Mouse (Mus musculus): ENCODE data around the gene Dmac2. TPM values are rescaled to one million over a fixed set of nuclear protein-coding genes. Genes with fewer than 3 reads are reported as not detected.

Gene Dmac2
- polyA plus RNA-seq, 1 experiment from 2014 or later: 52.0 TPM

GRCm38 (mm10) chr7:25639754-25640153 is 20.5 kb downstream of the Dmac2 start:
- H3K9ac ChIP-seq (ENCODE audit: low read depth, low read length): no peak overlapping the region
- H3K36me3 ChIP-seq (ENCODE audit: control insufficient read depth, insufficient read depth, low read length): peaks cover 6% of the 10 kb centered on the region
- WGBS: 91% methylated on average over 4 of the region's 4 CpGs
- no peaks in the 10 kb centered on the region for H3K27me3 ChIP-seq (replicated peaks; ENCODE audit: control insufficient read depth, insufficient read depth, low read length)
- ATAC-seq: no peak
- no peak overlapping the region for H3K4me3 ChIP-seq (ENCODE audit: low read length)
- H3K9me3 ChIP-seq (ENCODE audit: control insufficient read depth, low read length): no peaks in the 10 kb centered on the region
- no peak overlapping the region for H3K27ac ChIP-seq (ENCODE audit: low read depth, low read length)
- no peak overlapping the region for H3K4me2 ChIP-seq (ENCODE audit: low read length)
- no peaks in the 10 kb centered on the region for H3K4me1 ChIP-seq (ENCODE audit: control insufficient read depth, insufficient read depth, low read depth, low read length)

- 79% methylated on average over 10 of the region's 10 CpGs for WGBS
- no peak overlapping the region for H3K27ac ChIP-seq (ENCODE audit: low read depth, low read length)
- H3K27me3 ChIP-seq (replicated peaks; ENCODE audit: control insufficient read depth, insufficient read depth, low read length): no peaks in the 10 kb centered on the region
- H3K4me3 ChIP-seq (ENCODE audit: low read length): no peak overlapping the region
- no peaks in the 10 kb centered on the region for H3K36me3 ChIP-seq (ENCODE audit: control insufficient read depth, insufficient read depth, low read length)
- H3K9me3 ChIP-seq (ENCODE audit: control insufficient read depth, low read length): no peaks in the 10 kb centered on the region
- H3K4me2 ChIP-seq (ENCODE audit: low read length): no peak overlapping the region
- no peak overlapping the region for H3K9ac ChIP-seq (ENCODE audit: low read depth, low read length)
- ATAC-seq: no peak
- no peaks in the 10 kb centered on the region for H3K4me1 ChIP-seq (ENCODE audit: control insufficient read depth, insufficient read depth, low read depth, low read length)
These were observed 24.9 kb downstream of the Dmac2 start for GRCm38 (mm10) chr7:25644136-25644535.

GRCm38 (mm10) chr7:25644631-25645030 is 25.4 kb downstream of the Dmac2 start:
- no peak for ATAC-seq
- Histone ChIP-seq H3K36me3 (ENCODE audit: control insufficient read depth, insufficient read depth, low read length) (no peaks in the 10 kb centered on the region), H3K4me3 (ENCODE audit: low read length) (no peak overlapping the region), H3K27me3 (replicated peaks; ENCODE audit: control insufficient read depth, insufficient read depth, low read length) (no peaks in the 10 kb centered on the region), H3K27ac (ENCODE audit: low read depth, low read length) (no peak overlapping the region), H3K9ac (ENCODE audit: low read depth, low read length) (no peak overlapping the region), H3K4me1 (ENCODE audit: control insufficient read depth, insufficient read depth, low read depth, low read length) (no peaks in the 10 kb centered on the region), H3K4me2 (ENCODE audit: low read length) (no peak overlapping the region), H3K9me3 (ENCODE audit: control insufficient read depth, low read length) (no peaks in the 10 kb centered on the region)
- WGBS: 69% methylated on average over 4 of the region's 4 CpGs

- Histone ChIP-seq H3K4me2 (ENCODE audit: low read length) (no peak overlapping the region), H3K27ac (ENCODE audit: low read depth, low read length) (no peak overlapping the region), H3K9me3 (ENCODE audit: control insufficient read depth, low read length) (no peaks in the 10 kb centered on the region), H3K4me3 (ENCODE audit: low read length) (no peak overlapping the region), H3K27me3 (replicated peaks; ENCODE audit: control insufficient read depth, insufficient read depth, low read length) (no peaks in the 10 kb centered on the region), H3K36me3 (ENCODE audit: control insufficient read depth, insufficient read depth, low read length) (no peaks in the 10 kb centered on the region), H3K4me1 (ENCODE audit: control insufficient read depth, insufficient read depth, low read depth, low read length) (no peaks in the 10 kb centered on the region), H3K9ac (ENCODE audit: low read depth, low read length) (no peak overlapping the region)
- no peak for ATAC-seq
- 54% methylated on average over 14 of the region's 14 CpGs for WGBS
These were observed 25.9 kb downstream of the Dmac2 start for GRCm38 (mm10) chr7:25645074-25645473.

- Histone ChIP-seq H3K9ac (ENCODE audit: low read depth, low read length) (no peak overlapping the region; the same call in 1 of the 2 replicates), H3K36me3 (ENCODE audit: control insufficient read depth, insufficient read depth, low read length) (no peaks in the 10 kb centered on the region), H3K27me3 (replicated peaks; ENCODE audit: control insufficient read depth, insufficient read depth, low read length) (no peaks in the 10 kb centered on the region), H3K4me1 (ENCODE audit: control insufficient read depth, insufficient read depth, low read depth, low read length) (no peaks in the 10 kb centered on the region), H3K9me3 (ENCODE audit: control insufficient read depth, low read length) (no peaks in the 10 kb centered on the region), H3K27ac (ENCODE audit: low read depth, low read length) (no peak overlapping the region), H3K4me2 (ENCODE audit: low read length) (no peak overlapping the region), H3K4me3 (ENCODE audit: low read length) (no peak overlapping the region)
- 56% methylated on average over 5 of the region's 5 CpGs for WGBS
- ATAC-seq: no peak
These were observed 28.4 kb downstream of the Dmac2 start for GRCm38 (mm10) chr7:25647574-25648123.

GRCm38 (mm10) chr7:25649839-25650238 is 30.6 kb downstream of the Dmac2 start:
- ATAC-seq: no peak
- Histone ChIP-seq H3K36me3 (ENCODE audit: control insufficient read depth, insufficient read depth, low read length) (no peaks in the 10 kb centered on the region), H3K27ac (ENCODE audit: low read depth, low read length) (no peak overlapping the region), H3K4me1 (ENCODE audit: control insufficient read depth, insufficient read depth, low read depth, low read length) (no peaks in the 10 kb centered on the region), H3K4me3 (ENCODE audit: low read length) (no peak overlapping the region), H3K9ac (ENCODE audit: low read depth, low read length) (no peak overlapping the region), H3K9me3 (ENCODE audit: control insufficient read depth, low read length) (no peaks in the 10 kb centered on the region), H3K27me3 (replicated peaks; ENCODE audit: control insufficient read depth, insufficient read depth, low read length) (no peaks in the 10 kb centered on the region), H3K4me2 (ENCODE audit: low read length) (no peak overlapping the region)
- 79% methylated on average over 5 of the region's 5 CpGs for WGBS

GRCm38 (mm10) chr7:25651281-25651680 is 32.1 kb downstream of the Dmac2 start:
- Histone ChIP-seq H3K27me3 (replicated peaks; ENCODE audit: control insufficient read depth, insufficient read depth, low read length) (no peaks in the 10 kb centered on the region), H3K4me3 (ENCODE audit: low read length) (no peak overlapping the region), H3K27ac (ENCODE audit: low read depth, low read length) (no peak overlapping the region), H3K4me2 (ENCODE audit: low read length) (no peak overlapping the region), H3K9ac (ENCODE audit: low read depth, low read length) (no peak overlapping the region), H3K36me3 (ENCODE audit: control insufficient read depth, insufficient read depth, low read length) (no peaks in the 10 kb centered on the region), H3K4me1 (ENCODE audit: control insufficient read depth, insufficient read depth, low read depth, low read length) (no peaks in the 10 kb centered on the region), H3K9me3 (ENCODE audit: control insufficient read depth, low read length) (no peaks in the 10 kb centered on the region)
- ATAC-seq: no peak
- WGBS: 91% methylated on average over 8 of the region's 8 CpGs

- WGBS: 93% methylated on average over 12 of the region's 12 CpGs
- H3K4me3 ChIP-seq (ENCODE audit: low read length): no peak overlapping the region
- no peak overlapping the region for H3K9ac ChIP-seq (ENCODE audit: low read depth, low read length)
- no peaks in the 10 kb centered on the region for H3K36me3 ChIP-seq (ENCODE audit: control insufficient read depth, insufficient read depth, low read length)
- ATAC-seq: no peak
- no peaks in the 10 kb centered on the region for H3K27me3 ChIP-seq (replicated peaks; ENCODE audit: control insufficient read depth, insufficient read depth, low read length)
- peaks cover 3% of the 10 kb centered on the region for H3K4me1 ChIP-seq (ENCODE audit: control insufficient read depth, insufficient read depth, low read depth, low read length)
- H3K27ac ChIP-seq (ENCODE audit: low read depth, low read length): no peak overlapping the region
- no peak overlapping the region for H3K4me2 ChIP-seq (ENCODE audit: low read length)
- no peaks in the 10 kb centered on the region for H3K9me3 ChIP-seq (ENCODE audit: control insufficient read depth, low read length)
These were observed 33.1 kb downstream of the Dmac2 start for GRCm38 (mm10) chr7:25652244-25652759.

- 78% methylated on average over 11 of the region's 11 CpGs for WGBS
- no peaks in the 10 kb centered on the region for H3K9me3 ChIP-seq (ENCODE audit: control insufficient read depth, low read length)
- no peak overlapping the region for H3K4me2 ChIP-seq (ENCODE audit: low read length)
- no peak for ATAC-seq
- H3K36me3 ChIP-seq (ENCODE audit: control insufficient read depth, insufficient read depth, low read length): no peaks in the 10 kb centered on the region
- H3K9ac ChIP-seq (ENCODE audit: low read depth, low read length): no peak overlapping the region
- no peak overlapping the region for H3K27ac ChIP-seq (ENCODE audit: low read depth, low read length)
- H3K4me3 ChIP-seq (ENCODE audit: low read length): no peak overlapping the region
- no peaks in the 10 kb centered on the region for H3K27me3 ChIP-seq (replicated peaks; ENCODE audit: control insufficient read depth, insufficient read depth, low read length)
- peaks cover 19% of the 10 kb centered on the region for H3K4me1 ChIP-seq (ENCODE audit: control insufficient read depth, insufficient read depth, low read depth, low read length)
These were observed 36.6 kb downstream of the Dmac2 start for GRCm38 (mm10) chr7:25655601-25656428.

Data from hindbrain, embryonic 16.5 days (tissue).